Mouse (Mus musculus): Measurements from ENCODE around the gene Slc27a2.
"Not testable (repeated sequence)": the region's sequence is repeated elsewhere in the genome, so short reads cannot be mapped to it uniquely, and the experiment has no call there.

The Slc27a2 gene

GRCm38 (mm10) chr2:126552357-126553290, at the start of gene Slc27a2:
TSS of gene Slc27a2 (plus strand) at chr2:126552407.
- in situ Hi-C loops (cut with MboI, MseI): no loop called here

GRCm38 (mm10) chr2:126505156-126505555, 47.1 kb upstream of the Slc27a2 start:
- in situ Hi-C loops (cut with MboI, MseI): no loop called here

- in situ Hi-C loops (cut with MboI, MseI): no loop called here
These were observed 44.7 kb upstream of the Slc27a2 start for GRCm38 (mm10) chr2:126507477-126507876.

- in situ Hi-C loops (cut with MboI, MseI): no loop called here
These were observed 44.0 kb upstream of the Slc27a2 start for GRCm38 (mm10) chr2:126508228-126508627.

- in situ Hi-C loops (cut with MboI, MseI): no loop called here
These were observed 37.0 kb upstream of the Slc27a2 start for GRCm38 (mm10) chr2:126515069-126515826.

GRCm38 (mm10) chr2:126519872-126520581, 32.2 kb upstream of the Slc27a2 start:
- in situ Hi-C loops (cut with MboI, MseI): no loop called here

- in situ Hi-C loops (cut with MboI, MseI): no loop called here
These were observed 31.4 kb upstream of the Slc27a2 start for GRCm38 (mm10) chr2:126520828-126521227.

GRCm38 (mm10) chr2:126521471-126521870, 30.7 kb upstream of the Slc27a2 start:
- in situ Hi-C loops (cut with MboI, MseI): no loop called here

GRCm38 (mm10) chr2:126522056-126522455, 30.2 kb upstream of the Slc27a2 start:
- in situ Hi-C loops (cut with MboI, MseI): no loop called here

GRCm38 (mm10) chr2:126523101-126523745, 29.0 kb upstream of the Slc27a2 start:
- in situ Hi-C loops (cut with MboI, MseI): not testable (repeated sequence)

- in situ Hi-C loops (cut with MboI, MseI): no loop called here
These were observed 27.9 kb upstream of the Slc27a2 start for GRCm38 (mm10) chr2:126524271-126524670.

- in situ Hi-C loops (cut with MboI, MseI): no loop called here
These were observed 24.7 kb upstream of the Slc27a2 start for GRCm38 (mm10) chr2:126527461-126527860.

GRCm38 (mm10) chr2:126530581-126530980, 21.6 kb upstream of the Slc27a2 start:
- in situ Hi-C loops (cut with MboI, MseI): loop anchor here (10.0 kb wide), 1 partner anchor 646 kb away; no protein-coding TSS in a partner anchor

GRCm38 (mm10) chr2:126537654-126538053, 14.6 kb upstream of the Slc27a2 start:
- in situ Hi-C loops (cut with MboI, MseI): loop anchor here (10.0 kb wide), 1 partner anchor 653 kb away; no protein-coding TSS in a partner anchor

GRCm38 (mm10) chr2:126540390-126540925, 11.7 kb upstream of the Slc27a2 start:
- in situ Hi-C loops (cut with MboI, MseI): no loop called here

- in situ Hi-C loops (cut with MboI, MseI): no loop called here
These were observed 10.0 kb upstream of the Slc27a2 start for GRCm38 (mm10) chr2:126542211-126542610.

GRCm38 (mm10) chr2:126545297-126545696, 6.9 kb upstream of the Slc27a2 start:
- in situ Hi-C loops (cut with MboI, MseI): no loop called here

- in situ Hi-C loops (cut with MboI, MseI): no loop called here
These were observed 5.8 kb upstream of the Slc27a2 start for GRCm38 (mm10) chr2:126546392-126546791.

- in situ Hi-C loops (cut with MboI, MseI): no loop called here
These were observed 2.5 kb upstream of the Slc27a2 start for GRCm38 (mm10) chr2:126549681-126550080.

- in situ Hi-C loops (cut with MboI, MseI): no loop called here
These were observed 840 bp upstream of the Slc27a2 start for GRCm38 (mm10) chr2:126551244-126551890.
